Mouse (Mus musculus): ENCODE results near the gene Olfr801.

Gene Olfr801

DNA sequence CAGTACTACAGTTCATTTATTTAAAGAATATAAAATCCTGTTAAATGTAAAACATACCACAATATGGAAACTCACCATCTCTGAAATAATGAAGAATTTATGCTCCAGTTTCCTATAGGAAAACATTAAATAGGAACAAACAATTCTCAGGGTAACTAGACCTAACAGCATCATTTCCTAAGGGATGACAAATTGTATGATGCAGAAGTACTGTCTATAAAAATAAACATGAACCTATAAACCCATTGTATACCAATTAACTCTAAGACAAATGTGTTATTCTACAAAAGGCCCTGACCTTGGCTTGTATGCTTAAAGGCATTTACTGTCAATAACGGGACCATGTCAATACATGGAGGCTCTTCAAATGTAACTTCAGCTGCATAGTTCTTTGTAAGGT lies at the start of gene Olfr801:
TSS of gene Olfr801 (minus strand) at position 101 of the 400 bp plus-strand sequence.
- in situ Hi-C loops (cut with MboI, MseI), result no loop called here

DNA sequence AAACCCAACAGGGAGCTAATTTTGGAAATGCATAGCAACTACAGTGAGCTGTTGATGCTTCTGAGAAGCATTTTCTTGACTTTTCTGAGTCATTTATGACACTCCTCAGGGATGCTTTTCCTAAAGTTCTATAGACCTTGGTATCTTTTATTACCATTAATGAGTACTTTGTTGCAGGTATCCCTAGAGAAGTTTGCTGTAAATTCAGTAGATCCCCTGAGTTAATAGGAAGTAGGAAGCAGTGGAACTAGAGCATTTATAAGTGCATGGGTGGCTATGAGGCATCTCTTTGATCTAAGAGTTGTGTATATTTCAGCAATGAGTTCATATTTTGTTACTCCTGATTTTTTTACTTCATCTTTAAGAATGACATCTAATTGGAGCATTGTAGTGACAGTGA lies 29.2 kb upstream of the Olfr801 start, which contains the start of gene Olfr804:
TSS of gene Olfr804 (plus strand) at position 301 of the 400 bp plus-strand sequence.
- in situ Hi-C loops (cut with MboI, MseI), result no loop called here

DNA sequence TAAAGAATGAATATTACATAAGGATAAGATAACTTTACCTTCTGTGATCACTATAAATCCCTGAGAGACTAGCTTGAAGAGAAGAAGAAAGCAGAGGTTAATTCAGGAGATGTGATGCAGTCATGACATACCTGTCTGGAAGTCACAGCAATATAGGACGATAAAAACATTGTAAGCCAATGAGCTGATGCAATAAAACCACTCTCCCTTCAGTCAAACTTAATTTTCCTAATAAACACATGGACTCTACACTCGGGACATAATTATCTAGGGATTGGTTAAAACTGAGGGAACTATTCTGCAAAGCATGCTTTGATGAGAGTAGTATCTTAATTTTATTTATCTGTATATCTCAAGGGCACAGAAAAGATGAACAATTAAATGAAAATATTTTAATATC lies 20.5 kb upstream of the Olfr801 start, which contains the start of gene Olfr803:
TSS of gene Olfr803 (minus strand) at position 101 of the 400 bp plus-strand sequence.
- in situ Hi-C loops (cut with MboI, MseI), result no loop called here

DNA sequence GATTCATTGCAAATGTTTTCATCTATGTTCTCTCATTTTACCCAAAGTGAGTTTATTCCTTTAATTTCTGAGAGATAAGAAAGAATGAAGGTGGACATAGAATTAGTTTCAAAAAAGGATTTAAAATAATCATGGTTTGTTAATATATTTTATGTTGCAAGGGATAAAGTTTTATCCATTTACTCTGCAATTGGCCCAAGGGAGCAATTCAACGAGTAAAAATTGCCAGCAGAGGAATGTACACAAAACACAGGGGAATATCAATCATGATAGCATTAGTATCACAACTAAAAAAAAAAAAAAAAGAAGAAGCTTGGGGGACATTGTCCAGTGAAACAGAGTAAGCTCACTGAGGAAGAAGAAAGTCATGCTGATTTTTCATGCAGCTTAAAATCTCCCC lies 14.4 kb upstream of the Olfr801 start, which contains the start of gene Olfr802:
TSS of gene Olfr802 (minus strand) at position 101 of the 400 bp plus-strand sequence.
- in situ Hi-C loops (cut with MboI, MseI), result no loop called here

DNA sequence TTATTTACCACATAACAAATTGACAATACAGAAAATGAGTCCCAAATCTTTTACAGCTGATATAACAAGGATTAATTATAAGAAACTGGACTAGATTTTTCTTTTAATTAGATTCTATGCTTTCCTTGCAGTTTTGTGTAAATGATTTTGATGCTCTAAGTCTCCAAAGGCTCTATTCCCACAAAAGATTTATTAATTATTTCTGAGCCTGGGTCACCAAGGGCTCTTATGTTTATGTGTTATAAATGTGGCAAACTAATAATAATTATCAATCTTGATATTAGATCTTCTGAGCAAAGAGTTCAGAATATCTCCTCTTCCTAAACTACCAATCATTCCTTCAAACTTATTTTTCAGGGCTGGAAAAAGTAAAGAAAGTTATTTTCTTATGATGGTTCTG lies 16.3 kb downstream of the Olfr801 start, which contains the start of gene Olfr800:
TSS of gene Olfr800 (plus strand) at position 301 of the 400 bp plus-strand sequence.
- in situ Hi-C loops (cut with MboI, MseI), result loop anchor here in 1 of 2 experiments (10.0 kb wide), 1 partner anchor 873 kb away; no protein-coding TSS in a partner anchor

DNA sequence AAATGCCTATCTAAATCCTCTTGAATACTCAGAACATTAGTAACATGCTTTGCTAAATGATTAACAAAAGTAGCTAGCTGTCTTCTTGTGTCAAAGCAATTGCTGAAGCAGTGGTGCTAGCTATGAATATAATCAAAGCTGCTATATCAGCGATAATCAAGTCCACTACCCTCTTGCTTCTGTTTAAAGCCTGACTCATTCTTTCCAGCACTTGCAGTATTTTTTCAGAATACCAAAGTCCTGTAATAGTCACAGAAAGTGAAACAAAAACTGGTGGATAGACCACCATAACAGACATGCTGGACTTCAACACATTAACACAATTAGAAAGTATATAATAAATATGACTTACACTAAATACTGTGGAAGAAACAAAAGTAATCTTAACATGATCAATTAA lies 21.9 kb downstream of the Olfr801 start:
- in situ Hi-C loops (cut with MboI, MseI), result loop anchor here in 1 of 2 experiments (10.0 kb wide), 1 partner anchor 867 kb away; no protein-coding TSS in a partner anchor

DNA sequence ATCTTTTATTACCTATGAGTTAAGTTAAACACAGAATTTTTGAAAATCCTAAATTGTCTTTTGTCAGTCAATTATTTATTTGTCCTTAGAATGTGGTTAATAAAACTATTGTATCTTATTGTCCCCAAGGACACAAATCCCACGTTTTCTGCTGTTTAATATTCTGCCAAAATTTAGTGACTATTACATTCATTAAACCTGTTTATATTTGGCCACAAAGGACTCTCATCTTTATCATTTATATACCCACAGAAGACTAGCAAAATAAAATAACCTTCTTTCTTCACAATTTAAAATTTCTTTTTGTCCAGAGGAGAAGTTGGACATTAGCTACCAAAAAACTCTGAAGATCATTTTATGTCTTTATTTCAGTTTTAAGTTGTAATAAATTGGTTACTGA lies 36.5 kb downstream of the Olfr801 start, which contains the start of gene Olfr799:
TSS of gene Olfr799 (plus strand) at position 301 of the 400 bp plus-strand sequence.
- in situ Hi-C loops (cut with MboI, MseI), result no loop called here

DNA sequence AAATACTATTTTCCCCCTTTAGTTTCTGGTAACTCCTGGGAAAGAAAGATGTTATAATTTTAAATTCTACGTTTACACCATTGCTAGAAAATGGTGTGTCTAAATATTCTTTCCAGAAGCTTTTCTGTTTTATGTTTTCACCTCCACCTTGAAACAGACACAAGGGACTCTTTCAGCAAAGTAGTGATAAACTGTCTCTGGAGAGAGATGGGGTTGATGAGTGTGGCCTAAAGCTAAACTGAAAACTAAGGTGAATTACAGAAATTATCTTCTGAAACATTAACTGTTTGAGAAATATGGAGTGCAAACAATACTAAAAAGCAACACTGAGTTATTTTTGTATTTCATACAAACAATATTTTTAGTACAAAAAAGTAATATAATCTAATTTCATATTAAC lies 45.8 kb downstream of the Olfr801 start, which contains the start of gene Olfr798:
TSS of gene Olfr798 (minus strand) at position 101 of the 400 bp plus-strand sequence.
- in situ Hi-C loops (cut with MboI, MseI), result no loop called here

DNA sequence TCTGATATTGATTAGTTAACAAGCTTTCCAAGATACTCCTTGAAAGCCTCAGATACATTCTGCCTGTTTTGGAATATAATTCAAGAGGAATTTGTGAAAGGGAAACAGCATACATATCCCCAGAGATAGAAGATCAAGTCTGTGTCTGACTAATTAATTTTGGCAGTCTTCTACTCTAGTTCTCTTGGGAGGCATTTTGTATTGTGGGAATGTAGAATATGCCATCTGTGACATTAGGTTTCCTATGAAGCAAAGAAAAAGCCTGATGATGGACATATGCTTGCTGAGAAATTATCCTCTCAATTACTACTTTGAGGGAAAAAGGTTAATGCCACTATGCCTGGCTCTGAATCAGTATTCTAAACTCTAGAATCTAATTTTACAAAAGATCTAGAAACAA lies 50.4 kb downstream of the Olfr801 start:
- in situ Hi-C loops (cut with MboI, MseI), result no loop called here

DNA sequence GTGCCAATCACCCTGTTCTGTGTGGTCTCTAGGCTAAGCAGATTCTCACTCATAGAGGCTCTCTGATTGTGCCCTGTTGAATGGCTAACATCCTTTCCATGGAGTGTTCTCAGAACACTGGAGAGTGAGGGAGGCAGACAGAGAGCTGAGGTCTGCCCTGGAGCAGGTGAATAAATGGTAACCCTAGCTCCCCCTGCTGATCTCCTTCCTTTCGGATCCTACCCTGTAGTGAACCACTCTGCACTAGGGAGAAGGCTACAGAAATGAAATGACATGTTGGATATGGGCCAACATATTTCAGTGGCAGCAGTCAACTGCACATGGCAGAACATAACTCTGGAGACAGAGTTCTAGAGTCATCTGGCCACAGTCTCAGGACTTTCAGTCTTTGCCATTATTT lies 51.9 kb downstream of the Olfr801 start:
- in situ Hi-C loops (cut with MboI, MseI), result no loop called here

Data from T-helper 17 cell (primary cell).